Comparison of ENCODE assay signal across 8 mouse cellular contexts in the genomic region with DNA sequence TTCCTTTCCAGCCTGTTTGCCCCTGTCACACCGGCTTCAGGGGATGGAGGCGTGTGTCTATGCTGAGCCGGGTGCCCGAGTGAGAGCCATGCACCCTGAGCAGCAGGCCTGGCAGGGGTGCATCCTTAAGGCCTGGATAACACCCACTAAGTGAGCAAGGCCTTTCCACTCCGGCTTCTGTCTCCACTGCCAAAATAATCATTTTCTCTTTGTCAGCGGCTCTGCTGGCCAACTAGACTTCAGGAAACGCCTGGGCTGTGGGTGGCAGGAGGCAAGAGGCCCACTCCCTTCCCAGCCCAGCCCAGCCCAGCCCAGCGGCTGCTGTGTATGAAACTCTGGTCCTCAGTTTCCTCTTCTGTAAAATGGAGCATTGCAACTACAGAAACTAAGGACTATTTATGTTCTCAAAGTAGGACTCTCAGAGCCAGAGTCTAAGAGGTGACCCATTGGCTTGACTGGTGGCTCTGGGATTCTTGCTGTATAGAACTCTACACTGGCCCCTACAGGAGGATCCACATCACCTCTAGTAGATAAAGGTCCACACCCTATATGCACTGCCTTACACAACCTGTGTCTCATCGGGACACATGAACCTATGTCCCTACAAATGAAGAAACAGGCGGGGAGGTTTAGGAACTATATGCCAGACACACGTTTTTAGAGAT.
A peak's percentile ranks its signal among the peaks of the same experiment; 100 is the strongest.
DNase-seq lines count a peak whose midpoint lies in the region; ATAC-seq and TF ChIP-seq lines count a peak whose summit lies in the region.

No protein-coding gene starts in this region.

- no peaks in the 10 kb centered on the region for H3K9me3 ChIP-seq in kidney, embryonic 15.5 days (replicated peaks)
- H3K9me3 ChIP-seq in CH12.LX (replicated peaks; ENCODE audit: low read length) = no peaks in the 10 kb centered on the region
- H3K9me3 ChIP-seq in embryonic facial prominence, embryonic 10.5 days = no peaks in the 10 kb centered on the region
- no peaks in the 10 kb centered on the region for H3K9me3 ChIP-seq in limb, embryonic 15.5 days

- no peaks in the 10 kb centered on the region for H3K79me2 ChIP-seq in CH12.LX (replicated peaks; ENCODE audit: control insufficient read depth, extremely low read depth, insufficient read depth, poor library complexity, severe bottlenecking)

- H3K4me2 ChIP-seq in kidney, embryonic 15.5 days = no peak overlapping the region
- no peak overlapping the region for H3K4me2 ChIP-seq in CH12.LX (ENCODE audit: insufficient read depth, low read depth, poor library complexity, severe bottlenecking)
- no peak overlapping the region for H3K4me2 ChIP-seq in limb, embryonic 15.5 days

- peaks cover 56% of the 10 kb centered on the region for H3K4me1 ChIP-seq in kidney, embryonic 15.5 days
- H3K4me1 ChIP-seq in CH12.LX (ENCODE audit: control insufficient read depth in 1 of 2, insufficient read depth in 2 of 2) = peaks cover 13 to 56% of the 10 kb centered on the region in 2 experiments
- H3K4me1 ChIP-seq in embryonic facial prominence, embryonic 10.5 days = peaks cover 60% of the 10 kb centered on the region
- H3K4me1 ChIP-seq in limb, embryonic 15.5 days = peaks cover 64% of the 10 kb centered on the region

- TF ChIP-seq EP300 in CH12.LX (IDR thresholded peaks at IDR 0.05; ENCODE audit: low read length) = no peak

- no peak overlapping the region for H3K4me3 ChIP-seq in kidney, embryonic 15.5 days (replicated peaks)
- no peak overlapping the region for H3K4me3 ChIP-seq in CH12.LX (replicated peaks in 1 of 3; ENCODE audit: low read depth in 2 of 3, low read length in 2 of 3, poor library complexity in 1 of 3)
- H3K4me3 ChIP-seq in embryonic facial prominence, embryonic 10.5 days = no peak overlapping the region
- H3K4me3 ChIP-seq in limb, embryonic 15.5 days = no peak overlapping the region

- dilution Hi-C loops in CH12.LX (cut with MboI; ENCODE audit: extremely low pct_ligation_motif_present, extremely low pct_unique_long_range_greater_than_20kb, low sequenced_read_pairs) = no loop called here

- ATAC-seq in kidney, embryonic 15.5 days (replicated peaks; ENCODE audit: low FRiP score) = no peak; the same call in 1 of the 2 replicates
- no peak for ATAC-seq in limb, embryonic 15.5 days (ENCODE audit: insufficient number of reproducible peaks, low FRiP score, low TSS enrichment, low read depth)

- TF ChIP-seq POLR2A in CH12.LX (IDR thresholded peaks at IDR 0.05; ENCODE audit: low read depth, low read length) = no peak

- peak overlapping the region; percentile 80; the same call in 1 of the 2 replicates for H3K27ac ChIP-seq in kidney, embryonic 15.5 days
- H3K27ac ChIP-seq in CH12.LX (ENCODE audit: insufficient read depth, low read depth) = no peak overlapping the region
- H3K27ac ChIP-seq in embryonic facial prominence, embryonic 10.5 days (replicated peaks) = peak overlapping the region; percentile 53
- peak overlapping the region; percentile 69 for H3K27ac ChIP-seq in limb, embryonic 15.5 days

- no peaks in the 10 kb centered on the region for H3K27me3 ChIP-seq in kidney, embryonic 15.5 days
- no peaks in the 10 kb centered on the region for H3K27me3 ChIP-seq in CH12.LX (replicated peaks)
- no peaks in the 10 kb centered on the region for H3K27me3 ChIP-seq in embryonic facial prominence, embryonic 10.5 days (replicated peaks; ENCODE audit: low read depth, poor library complexity, severe bottlenecking)
- no peaks in the 10 kb centered on the region for H3K27me3 ChIP-seq in limb, embryonic 15.5 days

- TF ChIP-seq RAD21 in CH12.LX (IDR thresholded peaks at IDR 0.05; ENCODE audit: low read depth, low read length) = peak; percentile 44

- in situ Hi-C loops in CH12.LX (cut with MboI; ENCODE audit: low pct_ligation_motif_present, low pct_unique_long_range_greater_than_20kb, low sequenced_read_pairs) = no loop called here

- TF ChIP-seq CTCF in CH12.LX (conservative IDR thresholded peaks at IDR 0.05 in 1 of 2, IDR thresholded peaks at IDR 0.05 in 1 of 2; ENCODE audit: low read depth in 2 of 2, low read length in 2 of 2) = peak in 1 of 2 experiments; percentile 47; a peak in 2 of 4 replicates

- WGBS in kidney, embryonic 15.5 days = 56% methylated on average over 11 of the region's 11 CpGs
- WGBS in embryonic facial prominence, embryonic 10.5 days = 82% methylated on average over 11 of the region's 11 CpGs
- 67% methylated on average over 11 of the region's 11 CpGs for WGBS in limb, embryonic 15.5 days

- no peak overlapping the region; the same call in 1 of the 2 replicates for H3K9ac ChIP-seq in kidney, embryonic 15.5 days
- H3K9ac ChIP-seq in CH12.LX (ENCODE audit: insufficient read depth, low read depth) = no peak overlapping the region
- H3K9ac ChIP-seq in limb, embryonic 15.5 days = no peak overlapping the region

- H3K36me3 ChIP-seq in kidney, embryonic 15.5 days = peaks cover 48% of the 10 kb centered on the region
- peaks cover 32 to 76% of the 10 kb centered on the region in 2 experiments for H3K36me3 ChIP-seq in CH12.LX (replicated peaks in 1 of 2; ENCODE audit: control insufficient read depth in 1 of 2, insufficient read depth in 1 of 2, low read length in 1 of 2)
- peaks cover 78% of the 10 kb centered on the region for H3K36me3 ChIP-seq in embryonic facial prominence, embryonic 10.5 days (replicated peaks)
- peaks cover 46% of the 10 kb centered on the region for H3K36me3 ChIP-seq in limb, embryonic 15.5 days

- DNase-seq in kidney, postnatal 14 days = no peak
- DNase-seq in CH12.LX (ENCODE audit: extremely low read depth) = no peak
- no peak for DNase-seq in embryonic facial prominence, embryonic 10.5 days (ENCODE audit: low spot score)
- no peak for DNase-seq in frontal cortex, postnatal 10 days (ENCODE audit: low spot score in 2 of 2)
- DNase-seq in adrenal gland, postnatal 14 days = no peak
- DNase-seq in MN1 (ENCODE audit: low spot score) = no peak

TF ChIP-seq in CH12.LX, 34 proteins besides CTCF, POLR2A, EP300 and RAD21:
- no peak for TF ChIP-seq RCOR1 (conservative IDR thresholded peaks at IDR 0.05; ENCODE audit: low read depth, low read length)
- no peak for TF ChIP-seq USF1 (IDR thresholded peaks at IDR 0.05; ENCODE audit: low read depth, low read length)
- TF ChIP-seq SMC3 (IDR thresholded peaks at IDR 0.05; ENCODE audit: low read depth, low read length) = peak; percentile 31
